Mouse (Mus musculus): ENCODE data around the gene Rad54l2. TPM values are rescaled to one million over a fixed set of nuclear protein-coding genes. Genes with fewer than 3 reads are reported as not detected.

Rad54l2 gene
- total RNA-seq (2021), result 10 to 100 TPM; 13.2 to 24.8 TPM
- polyA plus RNA-seq (2012; rRNA removed), result 44.6 and 68.0 TPM in 2 replicates
- long read RNA-seq, partial matches to known transcripts, result 0 of 1 reads
- long read RNA-seq, other reads (novel, unspliced or antisense), result 1 of 1 reads

DNA sequence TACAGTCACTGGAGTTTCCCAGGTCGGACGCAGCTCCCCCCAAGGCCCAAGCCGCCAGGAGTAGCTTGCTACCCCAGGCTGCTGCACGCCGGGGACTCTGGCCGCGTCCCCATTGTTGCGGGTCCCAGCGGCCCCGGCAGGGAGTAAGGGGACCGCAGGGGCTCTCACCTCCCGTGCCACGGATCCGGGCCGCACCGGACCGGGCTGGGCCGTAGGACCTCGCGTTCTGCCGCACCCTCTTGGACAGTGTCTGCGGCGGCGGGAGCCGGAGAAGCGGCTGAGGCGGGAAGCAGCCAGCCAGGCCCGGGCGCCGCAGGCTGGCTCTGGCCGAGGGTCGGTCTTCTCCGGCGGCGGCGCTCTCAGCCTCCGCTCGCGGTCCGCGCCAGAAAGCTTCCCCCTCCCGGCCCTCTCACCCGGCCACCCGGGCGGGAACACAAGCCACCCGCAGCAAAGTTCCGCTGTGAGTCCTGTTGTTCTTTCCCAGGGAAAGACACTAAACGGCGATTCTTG lies at the start of gene Rad54l2:
TSS of gene Rad54l2 (minus strand) at position 383 of the 510 bp plus-strand sequence.
- peak; percentile 93 for DNase-seq

- DNase-seq, result peak; percentile 95
These were observed 33.5 kb upstream of the Rad54l2 start for GRCm38 (mm10) chr9:106822381-106823104.

DNA sequence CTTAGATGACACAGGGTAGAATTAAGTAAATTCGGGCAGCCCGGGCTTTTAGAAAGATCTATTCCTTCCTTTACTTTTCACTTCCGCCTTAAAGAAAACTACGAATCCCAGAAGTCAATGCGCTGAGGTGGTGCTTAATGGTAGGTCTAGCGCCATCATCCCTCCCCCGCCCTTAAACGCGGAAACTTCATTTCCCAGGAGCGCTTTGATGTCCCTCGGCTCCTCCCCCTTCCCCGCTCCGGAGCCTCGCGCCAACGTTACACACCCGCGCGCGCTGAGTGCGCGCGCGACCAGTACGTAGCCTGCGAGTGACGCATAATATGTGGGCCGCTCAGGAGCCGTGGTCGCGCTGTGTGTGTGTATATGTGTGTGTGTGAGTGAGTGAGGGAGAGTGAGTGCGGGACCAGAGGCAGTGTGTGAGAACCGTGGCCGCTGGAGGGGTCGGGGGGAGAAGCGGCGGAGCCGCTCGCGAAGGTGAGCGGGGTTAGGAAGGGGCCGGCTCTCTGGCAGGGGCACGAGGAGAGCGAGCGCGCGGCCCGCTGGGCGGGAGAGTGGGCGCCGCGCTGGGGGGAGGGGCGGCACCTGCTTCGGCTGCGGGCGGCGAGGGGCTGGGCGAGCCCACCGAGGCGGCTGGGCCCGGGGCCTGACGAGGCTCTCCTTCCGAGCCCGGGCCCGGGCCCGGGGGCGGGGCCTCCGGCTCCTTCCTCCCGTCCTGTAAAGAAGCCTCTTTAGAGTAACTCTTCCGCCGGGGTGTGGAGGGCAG lies 32.8 kb upstream of the Rad54l2 start, which contains the start of gene Dcaf1:
TSS of gene Dcaf1 (plus strand) at position 257 of the 763 bp plus-strand sequence.
- DNase-seq, result peak; percentile 94

DNA sequence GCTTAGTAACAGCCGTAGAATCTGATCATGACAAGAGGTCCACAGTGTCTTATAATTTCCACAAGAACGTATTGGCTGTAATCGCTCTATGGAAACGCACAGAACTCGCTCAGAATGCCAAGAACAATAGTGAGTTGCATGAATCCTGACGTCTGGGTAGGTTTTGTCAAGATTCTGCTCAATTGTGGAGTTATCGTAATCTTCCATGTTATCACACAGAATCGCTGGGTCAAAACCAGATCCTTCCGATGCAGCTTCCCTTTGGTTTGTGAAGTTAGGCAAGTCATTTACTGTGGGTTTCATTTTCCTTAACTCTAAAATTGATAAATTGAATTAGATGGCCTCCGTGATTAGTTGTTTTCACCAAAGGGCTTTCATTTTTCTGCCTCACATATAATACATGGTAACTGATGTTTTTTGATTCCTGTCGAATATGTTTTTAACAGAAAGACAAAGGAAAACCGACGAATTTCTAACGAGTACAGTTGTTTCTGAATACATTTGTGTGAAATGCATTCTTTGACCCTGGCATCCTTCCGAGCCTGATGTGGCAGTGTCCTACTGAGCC lies 32.1 kb upstream of the Rad54l2 start:
- no peak for DNase-seq

DNA sequence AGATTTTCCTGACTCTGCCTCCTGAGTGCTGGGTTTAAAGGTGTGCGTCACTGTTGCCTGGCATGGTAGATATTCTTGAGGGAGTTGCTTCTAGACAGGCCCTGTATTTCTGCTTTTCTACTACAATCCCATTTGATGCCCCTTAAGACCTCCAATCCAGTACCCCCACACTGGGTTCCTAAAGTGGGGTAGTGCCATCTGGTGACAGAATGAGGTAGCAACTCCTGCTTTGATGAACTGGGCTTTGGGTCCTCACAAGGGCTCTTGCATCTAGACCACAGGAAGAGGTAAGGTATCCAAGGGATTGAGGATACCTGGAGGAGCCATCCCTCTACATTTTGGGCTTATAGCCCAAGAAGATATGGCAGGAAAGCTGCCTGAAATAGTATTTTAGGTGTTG lies 30.2 kb upstream of the Rad54l2 start:
- DNase-seq, result no peak

- no peak for DNase-seq
These were observed 29.2 kb upstream of the Rad54l2 start for GRCm38 (mm10) chr9:106818191-106818590.

DNA sequence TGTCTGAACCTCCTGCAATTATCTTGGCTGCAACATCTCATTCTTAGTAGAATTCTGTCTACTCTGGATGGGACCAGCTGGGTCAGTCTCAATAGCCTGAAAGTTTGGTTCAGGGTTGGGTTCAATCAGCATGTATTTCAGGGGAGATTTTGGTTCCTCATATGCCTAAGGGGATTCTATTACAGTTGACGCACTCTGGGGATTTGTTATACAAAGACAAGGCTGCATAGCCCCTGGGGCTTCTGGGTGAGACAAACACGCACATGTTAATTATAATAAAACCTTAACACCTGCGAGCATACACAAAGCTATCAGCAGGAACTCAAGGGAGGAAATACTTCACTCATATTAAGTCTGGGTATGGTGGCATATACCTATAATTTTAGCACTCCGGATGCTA lies 17.5 kb upstream of the Rad54l2 start:
- no peak for DNase-seq

DNA sequence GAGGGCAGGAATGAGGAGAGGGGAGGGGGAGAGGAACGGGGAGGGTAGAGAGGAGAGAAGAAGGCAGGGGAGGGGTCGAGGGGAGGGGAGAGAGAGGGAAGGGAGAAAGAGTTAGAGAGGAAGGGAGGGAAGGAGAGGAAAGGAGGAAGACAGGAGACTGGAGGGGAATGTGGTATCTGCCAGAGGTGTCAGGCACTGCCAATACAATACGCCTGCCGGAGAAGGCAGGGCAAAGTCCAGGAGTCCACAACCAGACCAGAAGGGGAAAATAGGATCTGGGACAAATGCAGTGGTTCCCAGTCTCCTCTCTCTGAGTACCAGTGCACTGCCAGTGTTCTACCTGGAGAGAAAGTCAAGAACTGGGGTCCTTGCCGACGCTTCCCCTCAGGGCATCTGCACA lies 1.8 kb upstream of the Rad54l2 start:
- no peak for DNase-seq

GRCm38 (mm10) chr9:106789363-106789762 lies 369 bp upstream of the Rad54l2 start:
- DNase-seq, result no peak

GRCm38 (mm10) chr9:106787979-106788811 lies 799 bp downstream of the Rad54l2 start:
- peak; percentile 49 for DNase-seq

DNA sequence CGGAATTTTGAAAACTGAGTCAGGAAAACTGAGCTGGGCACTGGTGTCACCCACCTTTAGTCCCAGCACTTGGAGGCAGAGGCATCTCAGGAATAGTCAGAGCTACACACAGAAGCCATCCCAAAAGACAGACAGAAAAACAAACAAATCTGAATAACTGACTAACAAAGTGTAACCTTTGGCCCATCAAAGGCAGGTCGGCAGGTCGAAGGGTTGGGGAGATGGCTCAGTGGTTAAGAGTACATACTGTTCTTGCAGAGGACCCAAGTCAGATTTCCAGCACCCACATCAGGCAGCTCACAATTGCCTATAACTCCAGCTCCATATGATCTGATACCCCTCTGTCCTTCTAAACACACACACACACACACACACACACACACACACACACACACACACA lies 3.8 kb downstream of the Rad54l2 start:
- DNase-seq, result no peak

GRCm38 (mm10) chr9:106783554-106783953 lies 5.4 kb downstream of the Rad54l2 start:
- peak; percentile 49 for DNase-seq

DNA sequence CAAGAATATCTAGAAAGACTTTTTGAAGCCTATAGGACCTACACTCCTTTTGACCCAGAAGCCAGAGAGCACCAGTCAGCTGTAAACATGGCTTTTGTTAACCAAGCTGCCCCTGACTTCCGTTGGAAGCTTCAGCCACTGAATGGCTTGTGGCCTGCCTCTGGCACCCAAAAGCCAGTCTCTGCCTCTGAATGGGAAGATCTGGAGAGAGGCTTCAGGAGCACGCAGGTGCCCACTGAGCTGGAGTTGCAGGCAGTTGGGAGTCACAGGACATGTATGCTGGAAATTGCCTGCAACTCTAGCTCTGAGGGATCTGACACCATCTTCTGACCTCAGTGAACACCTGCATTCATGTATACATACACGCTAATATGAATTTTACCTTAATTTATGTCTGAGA lies 8.9 kb downstream of the Rad54l2 start:
- DNase-seq, result no peak

DNA sequence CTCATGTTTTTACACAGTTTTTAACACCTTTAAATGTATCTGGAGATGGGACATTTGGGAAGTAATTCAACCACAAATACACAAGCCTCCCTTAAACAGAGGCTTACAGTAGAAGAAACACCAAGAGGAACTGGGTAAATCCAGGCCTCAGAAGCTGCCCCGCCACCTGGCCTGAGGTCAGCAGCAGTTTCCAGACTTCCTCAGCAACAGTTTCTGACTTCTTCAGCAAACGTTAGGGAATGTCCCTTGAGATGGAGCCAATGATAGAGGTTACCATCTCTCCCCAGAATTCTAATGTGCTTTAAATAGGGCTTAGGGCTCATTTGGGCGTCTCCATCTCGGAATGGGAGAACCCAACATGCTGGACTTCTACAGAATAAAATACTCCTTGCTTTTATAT lies 10.7 kb downstream of the Rad54l2 start:
- DNase-seq, result no peak

GRCm38 (mm10) chr9:106777423-106777822 lies 11.6 kb downstream of the Rad54l2 start:
- no peak for DNase-seq

DNA sequence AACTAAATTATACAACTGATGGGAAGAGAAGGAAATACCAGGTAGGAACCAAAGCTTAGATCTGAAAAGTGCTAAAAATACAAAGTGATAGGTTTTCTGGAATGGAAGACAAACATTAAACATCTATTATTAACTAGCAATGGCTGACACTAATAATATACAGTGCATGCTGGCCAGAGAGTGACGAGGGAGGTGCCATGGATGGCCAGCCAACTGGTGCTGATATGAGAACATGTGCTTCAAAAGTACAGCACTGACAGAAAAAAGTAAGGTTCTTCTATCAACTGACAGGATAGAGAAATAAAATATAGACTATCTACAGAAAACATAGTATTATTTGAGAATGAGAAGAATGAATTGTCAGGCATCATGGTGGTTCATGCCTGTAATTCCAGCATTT lies 12.9 kb downstream of the Rad54l2 start:
- DNase-seq, result no peak

DNA sequence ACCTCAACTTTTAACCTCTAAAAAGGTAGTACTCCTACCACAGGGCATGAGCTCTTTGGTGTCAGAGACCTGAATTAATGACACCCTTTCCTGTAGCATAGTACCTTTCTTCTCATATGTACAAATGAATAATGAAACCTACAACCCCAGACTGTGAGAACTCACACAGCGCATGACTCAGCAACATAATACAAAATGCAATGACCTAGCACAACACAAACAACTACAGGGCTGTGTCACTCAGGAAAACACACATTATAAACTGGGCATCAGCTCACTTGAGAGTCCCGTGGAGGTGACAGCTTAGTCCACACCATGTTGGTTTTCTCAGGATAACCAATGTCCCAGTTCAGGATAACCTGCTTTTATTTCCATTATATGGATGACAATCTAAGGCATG lies 17.2 kb downstream of the Rad54l2 start:
- no peak for DNase-seq

GRCm38 (mm10) chr9:106770216-106770615 lies 18.8 kb downstream of the Rad54l2 start:
- DNase-seq, result no peak

GRCm38 (mm10) chr9:106769781-106770180 lies 19.2 kb downstream of the Rad54l2 start:
- no peak for DNase-seq

GRCm38 (mm10) chr9:106756421-106756820 lies 32.6 kb downstream of the Rad54l2 start:
- peak; percentile 26 for DNase-seq

DNA sequence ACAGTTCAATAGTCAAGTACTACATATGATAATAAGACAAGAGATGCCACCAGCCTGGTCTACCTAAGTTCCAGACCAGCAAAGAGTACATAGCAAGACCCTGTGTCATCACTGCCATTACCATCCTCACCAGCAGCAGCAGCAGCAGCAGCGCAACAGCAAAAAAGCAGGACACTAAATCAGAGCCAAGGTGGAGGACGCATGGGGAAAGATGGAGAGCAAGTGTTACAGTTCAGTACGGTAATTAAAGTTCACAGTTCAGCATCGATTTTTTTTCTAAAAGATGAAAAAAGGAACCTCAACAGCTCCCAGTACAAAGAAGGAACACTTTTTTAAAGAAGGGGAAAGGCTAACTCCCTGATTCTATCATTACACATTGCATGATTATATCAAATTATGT lies 33.2 kb downstream of the Rad54l2 start:
- DNase-seq, result no peak

DNA sequence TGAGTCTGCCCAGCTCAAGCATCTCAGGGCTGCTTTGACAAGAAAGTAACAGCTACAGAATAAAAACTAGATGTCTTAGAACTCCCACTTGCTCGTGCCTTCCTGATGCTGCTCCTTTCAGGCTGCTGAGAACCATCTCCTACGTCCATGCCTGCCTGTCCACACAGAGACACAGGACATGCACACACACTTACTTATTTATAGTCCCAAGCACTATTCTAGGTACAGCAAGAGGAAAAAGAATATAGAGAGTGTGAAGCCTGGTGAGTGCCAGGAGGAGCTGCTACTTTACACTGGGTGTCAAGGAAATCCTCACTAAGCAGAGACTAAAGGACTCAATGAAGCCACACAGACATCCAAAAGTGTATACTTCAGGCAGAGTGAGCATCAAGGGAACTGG lies 34.7 kb downstream of the Rad54l2 start:
- DNase-seq, result no peak

Data from adrenal gland, adult 2 months (tissue).